Mouse (Mus musculus) hindbrain, embryonic 13.5 days (tissue): Measurements from ENCODE around the gene Arhgef25. TPM values are rescaled to one million over a fixed set of nuclear protein-coding genes. Genes with fewer than 3 reads are reported as not detected.

Experiments
- ATAC-seq: fragments of 200-750 bp; cut with Nextera tagmentation; 2 replicates; pipeline ENCODE4 v1.8.0; 2017; ENCODE audit warnings: moderate TSS enrichment; ENCODE audit not compliant: low FRiP score
- H3K27ac ChIP-seq: fragments of 300-500 bp; sonication (generic); 2 replicates; pipeline ENCODE4 v1.5.1; 2015; ENCODE audit warnings: inconsistent platforms, mild to moderate bottlenecking, moderate library complexity
- H3K27me3 ChIP-seq: fragments of 300-500 bp; sonication (generic); 2 replicates; pipeline ENCODE4 v1.6.1; 2015; ENCODE audit warnings: mild to moderate bottlenecking, inconsistent platforms
- H3K36me3 ChIP-seq: fragments of 300-500 bp; sonication (generic); 2 replicates; pipeline ENCODE4 v1.6.1; 2015; ENCODE audit warnings: mild to moderate bottlenecking, inconsistent platforms
- H3K4me1 ChIP-seq: fragments of 300-500 bp; sonication (generic); replicated peaks from 2 replicates; pipeline ENCODE4 v1.6.1; 2015; ENCODE audit warnings: inconsistent platforms
- H3K4me2 ChIP-seq: fragments of 300-500 bp; sonication (generic); 2 replicates; pipeline ENCODE4 v1.6.1; 2015; ENCODE audit warnings: inconsistent platforms, mild to moderate bottlenecking, moderate library complexity
- H3K4me3 ChIP-seq: fragments of 300-500 bp; sonication (generic); 2 replicates; pipeline ENCODE4 v1.5.1; 2015; ENCODE audit warnings: mild to moderate bottlenecking, inconsistent platforms
- H3K9ac ChIP-seq: fragments of 300-500 bp; sonication (generic); 2 replicates; pipeline ENCODE4 v1.6.1; 2015; ENCODE audit warnings: mild to moderate bottlenecking, inconsistent platforms
- H3K9me3 ChIP-seq: fragments of 300-500 bp; sonication (generic); 2 replicates; pipeline ENCODE4 v1.6.1; 2016; ENCODE audit warnings: inconsistent platforms
- WGBS: fragments of 180-500 bp; shearing (Covaris S2); methylation state at CpG from one replicate; pipeline ENCODE4 v1.1.7; 2015; 5-methylcytosine and 5-hydroxymethylcytosine counted together
- polyA plus RNA-seq: library from polyadenylated mRNA; unstranded; fragments of >200 nt; fragmentation: Nextera tagmentation; extraction: Ambion mirVana; gene quantifications from 2 replicates; pipeline ENCODE4 v1.2.1, GENCODE M21; 2015

Gene Arhgef25
- polyA plus RNA-seq, 1 experiment from 2014 or later, result 28.4 TPM

DNA sequence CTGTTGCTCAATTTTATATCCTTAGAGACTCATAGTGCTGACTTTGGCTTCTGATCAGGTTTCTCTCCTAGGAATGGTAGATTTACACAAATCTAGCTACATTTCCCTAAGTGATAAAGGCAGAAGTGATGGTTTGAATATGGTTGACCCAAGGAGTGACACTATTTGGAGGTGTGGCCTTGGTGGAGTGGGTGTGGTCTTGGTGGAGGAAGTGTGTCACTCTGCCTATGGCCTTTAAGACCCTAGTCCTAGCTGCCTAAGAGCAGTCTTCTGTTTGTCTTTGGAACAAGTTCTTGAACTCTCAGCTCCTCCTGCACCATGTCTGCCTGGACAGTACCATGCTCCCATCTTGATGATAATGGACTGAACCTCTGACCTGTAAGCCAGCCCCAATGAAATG, 27.3 kb upstream of the Arhgef25 start:
- Histone ChIP-seq H3K36me3 (no peaks in the 10 kb centered on the region), H3K9ac (no peak overlapping the region), H3K9me3 (no peaks in the 10 kb centered on the region), H3K4me3 (no peak overlapping the region), H3K4me2 (no peak overlapping the region), H3K27ac (no peak overlapping the region), H3K27me3 (no peaks in the 10 kb centered on the region), H3K4me1 (no peaks in the 10 kb centered on the region)
- ATAC-seq, result no peak

DNA sequence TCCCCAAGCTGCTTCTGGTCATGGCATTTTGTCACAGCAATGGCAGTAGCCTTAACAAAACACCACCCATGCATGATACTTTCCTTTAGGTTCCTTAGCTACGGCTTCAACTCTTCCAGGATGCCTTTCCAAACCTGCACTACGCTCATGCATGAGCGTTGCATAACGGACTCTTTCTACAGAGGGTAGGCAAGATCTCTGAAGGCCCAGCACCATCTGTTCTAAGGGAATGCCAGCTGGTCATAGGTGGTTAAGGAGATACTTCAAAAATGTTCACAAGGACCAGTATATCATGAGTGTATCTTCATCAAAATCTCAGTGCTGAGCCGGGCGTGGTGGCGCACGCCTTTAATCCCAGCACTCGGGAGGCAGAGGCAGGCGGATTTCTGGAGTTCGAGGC, 26.6 kb upstream of the Arhgef25 start:
- no peaks in the 10 kb centered on the region for H3K36me3 ChIP-seq
- no peak for ATAC-seq

DNA sequence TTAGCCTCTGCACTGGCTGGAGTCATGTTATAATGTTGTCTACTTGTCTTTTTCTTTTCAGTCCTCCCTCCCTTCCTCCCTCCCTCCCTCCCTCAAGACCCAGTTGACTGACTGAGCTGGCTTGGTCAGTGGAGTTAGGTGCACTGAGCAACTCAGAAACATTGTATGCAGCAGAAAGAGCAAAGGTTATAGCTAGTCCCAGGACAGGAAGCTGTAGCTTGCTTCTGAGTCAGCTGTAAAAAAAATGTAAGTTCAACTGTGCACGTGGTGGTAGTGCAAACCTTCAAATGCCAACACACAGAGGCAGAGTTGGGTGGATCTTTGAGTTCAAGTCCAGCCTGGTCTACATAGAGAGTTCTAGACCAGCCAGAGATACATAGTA, 24.5 kb upstream of the Arhgef25 start:
- H3K4me3 ChIP-seq, result no peak overlapping the region
- no peak overlapping the region for H3K4me2 ChIP-seq
- no peaks in the 10 kb centered on the region for H3K27me3 ChIP-seq
- no peak overlapping the region for H3K9ac ChIP-seq
- peaks cover 20% of the 10 kb centered on the region for H3K4me1 ChIP-seq
- no peaks in the 10 kb centered on the region for H3K36me3 ChIP-seq
- WGBS, result 60% methylated on average over 1 of the region's 1 CpGs
- H3K27ac ChIP-seq, result no peak overlapping the region
- H3K9me3 ChIP-seq, result no peaks in the 10 kb centered on the region
- no peak for ATAC-seq

More for the DNA sequence above, 26.6 kb upstream of the Arhgef25 start:
- 95% methylated on average over 11 of the region's 11 CpGs for WGBS
- Histone ChIP-seq H3K4me1 (0 out of 2 replicates have a peak, but pooled peaks cover 3% of the 10 kb centered on the region), H3K9me3 (no peaks in the 10 kb centered on the region), H3K4me3 (no peak overlapping the region), H3K4me2 (no peak overlapping the region), H3K27ac (no peak overlapping the region), H3K27me3 (no peaks in the 10 kb centered on the region), H3K9ac (no peak overlapping the region)

DNA sequence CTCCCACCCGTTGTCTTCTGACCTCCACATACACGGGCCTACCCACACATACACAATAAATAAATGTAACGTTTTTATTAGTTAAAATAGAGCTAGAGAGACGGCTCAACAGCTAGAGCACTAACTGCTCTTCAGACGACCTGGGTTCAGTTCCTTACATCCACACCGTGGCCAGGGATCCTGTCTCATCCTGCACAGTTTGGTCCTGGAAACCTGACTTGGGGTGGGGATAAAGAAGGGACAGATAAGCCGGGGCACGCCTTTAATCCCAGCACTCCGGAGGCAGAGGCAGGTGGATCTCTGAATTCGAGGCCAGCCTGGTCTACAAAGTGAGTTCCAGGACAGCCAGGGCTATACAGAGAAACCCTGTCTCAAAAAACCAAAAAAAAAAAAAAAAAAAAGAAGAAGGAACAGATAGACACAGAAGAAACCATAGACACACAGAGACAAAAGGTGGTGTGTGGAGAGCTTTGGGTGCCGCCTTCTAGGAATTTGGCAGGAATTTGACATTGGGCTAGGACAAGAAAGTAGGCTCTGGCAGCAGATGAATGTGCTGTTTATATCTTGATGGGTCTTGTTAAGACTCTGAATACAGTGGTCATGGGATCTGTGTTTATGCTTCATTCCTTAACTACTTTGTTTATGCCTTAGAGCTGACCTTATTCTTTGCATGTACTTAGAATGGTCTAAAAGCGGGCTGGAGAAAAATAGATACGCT, 24.0 kb upstream of the Arhgef25 start:
- H3K36me3 ChIP-seq, result peaks cover 2% of the 10 kb centered on the region; the same call in 1 of the 2 replicates
- H3K9me3 ChIP-seq, result no peaks in the 10 kb centered on the region
- 84% methylated on average over 13 of the region's 13 CpGs for WGBS
- H3K27me3 ChIP-seq, result no peaks in the 10 kb centered on the region
- no peak overlapping the region for H3K27ac ChIP-seq
- no peak overlapping the region for H3K4me3 ChIP-seq
- H3K9ac ChIP-seq, result no peak overlapping the region
- no peak overlapping the region for H3K4me2 ChIP-seq
- peaks cover 22% of the 10 kb centered on the region for H3K4me1 ChIP-seq
- no peak for ATAC-seq

DNA sequence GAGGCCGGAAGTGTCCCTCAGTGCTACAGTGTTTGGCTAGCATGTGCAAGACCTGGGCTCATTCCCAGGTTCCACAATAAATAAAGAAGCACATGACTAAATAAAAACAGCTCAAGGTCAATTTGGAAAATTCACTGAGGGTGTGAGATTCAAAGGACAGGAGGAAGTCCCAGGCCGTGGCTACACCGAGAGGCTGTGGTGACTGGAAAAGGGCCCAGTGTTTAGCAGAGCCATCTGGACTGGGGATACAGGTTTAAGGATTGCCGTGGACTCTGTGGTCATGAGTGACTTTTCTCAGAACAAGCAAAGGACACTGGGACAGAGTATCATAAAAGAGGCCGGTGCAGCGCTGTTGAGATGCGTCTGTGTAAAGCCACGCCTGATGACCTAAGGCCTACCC, 23.4 kb upstream of the Arhgef25 start:
- no peak overlapping the region for H3K4me2 ChIP-seq
- H3K9me3 ChIP-seq, result no peaks in the 10 kb centered on the region
- no peak overlapping the region for H3K4me3 ChIP-seq
- no peak overlapping the region for H3K9ac ChIP-seq
- H3K4me1 ChIP-seq, result peaks cover 22% of the 10 kb centered on the region
- H3K36me3 ChIP-seq, result peaks cover 8% of the 10 kb centered on the region
- no peak for ATAC-seq
- no peaks in the 10 kb centered on the region for H3K27me3 ChIP-seq
- H3K27ac ChIP-seq, result no peak overlapping the region
- 92% methylated on average over 8 of the region's 8 CpGs for WGBS

DNA sequence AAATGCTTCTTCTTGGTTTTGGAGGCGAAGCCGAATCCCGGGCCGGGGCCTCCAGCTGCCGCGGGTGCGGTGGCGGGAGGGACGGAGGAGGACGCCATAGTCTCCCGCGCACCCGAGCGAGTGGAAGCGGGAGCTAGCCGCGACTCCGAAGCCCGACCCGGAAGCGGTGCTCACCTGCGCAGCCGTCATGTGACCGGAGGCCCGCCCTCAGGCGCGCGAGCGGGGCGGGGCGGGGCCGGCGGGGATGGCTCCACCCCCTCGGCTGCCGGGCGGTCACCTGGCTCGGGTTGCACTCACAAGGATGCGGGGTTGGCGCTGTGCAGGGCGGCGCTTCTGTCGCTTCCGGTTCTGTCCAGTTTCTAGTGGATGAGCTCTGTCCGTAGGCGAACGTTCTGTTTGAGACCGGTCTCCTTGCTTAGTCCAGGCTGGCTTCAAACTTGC, 21.6 kb upstream of the Arhgef25 start, which contains the start of gene Pip4k2c:
Gene Pip4k2c (minus strand): TSS at position 172 of the 441 bp plus-strand sequence.
- under 1% methylated on average over 47 of the region's 47 CpGs for WGBS
- H3K27ac ChIP-seq, result peak within 1 kb of the TSS; percentile 71
- peak; percentile 96 for ATAC-seq

DNA sequence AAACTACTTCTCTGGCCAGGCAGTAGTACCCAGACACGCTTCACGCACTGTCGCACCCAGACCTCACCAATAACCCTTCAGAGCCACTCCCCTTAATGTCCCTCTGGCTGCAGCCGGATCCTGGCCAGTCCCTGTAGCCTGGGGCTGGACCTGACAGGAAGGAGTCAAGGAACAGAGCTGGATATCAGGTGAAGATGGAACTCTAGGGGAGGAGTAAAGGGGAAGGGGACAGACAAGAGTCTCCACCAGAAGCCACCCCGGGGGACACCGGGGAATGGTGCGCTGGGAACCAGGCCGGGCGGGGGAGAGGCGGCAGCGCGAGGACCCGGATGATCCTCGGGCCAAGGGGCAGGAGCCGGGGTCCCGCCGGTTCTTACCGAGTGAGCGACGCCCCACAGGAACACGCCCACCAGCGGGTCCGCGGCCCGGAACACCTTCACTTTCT, 21.1 kb upstream of the Arhgef25 start:
- no peaks in the 10 kb centered on the region for H3K27me3 ChIP-seq
- ATAC-seq, result peak; percentile 67
- H3K9me3 ChIP-seq, result no peaks in the 10 kb centered on the region
- peak overlapping the region; percentile 71 for H3K27ac ChIP-seq
- H3K4me1 ChIP-seq, result peaks cover 22% of the 10 kb centered on the region
- peak overlapping the region; percentile 88 for H3K9ac ChIP-seq
- WGBS, result under 1% methylated on average over 25 of the region's 25 CpGs
- H3K4me3 ChIP-seq, result peak overlapping the region; percentile 87
- H3K36me3 ChIP-seq, result peaks cover 25% of the 10 kb centered on the region
- H3K4me2 ChIP-seq, result peak overlapping the region; percentile 97

More for the DNA sequence above, 21.6 kb upstream of the Arhgef25 start, which contains the start of gene Pip4k2c:
- H3K4me3 ChIP-seq, result peak within 1 kb of the TSS; percentile 87
- peak within 1 kb of the TSS; percentile 88 for H3K9ac ChIP-seq
- peak within 1 kb of the TSS; percentile 97 for H3K4me2 ChIP-seq
- H3K4me1 ChIP-seq, result peaks cover 22% of the 10 kb centered on the region
- H3K36me3 ChIP-seq, result peaks cover 22% of the 10 kb centered on the region
- H3K27me3 ChIP-seq, result no peaks in the 10 kb centered on the region
- no peaks in the 10 kb centered on the region for H3K9me3 ChIP-seq

DNA sequence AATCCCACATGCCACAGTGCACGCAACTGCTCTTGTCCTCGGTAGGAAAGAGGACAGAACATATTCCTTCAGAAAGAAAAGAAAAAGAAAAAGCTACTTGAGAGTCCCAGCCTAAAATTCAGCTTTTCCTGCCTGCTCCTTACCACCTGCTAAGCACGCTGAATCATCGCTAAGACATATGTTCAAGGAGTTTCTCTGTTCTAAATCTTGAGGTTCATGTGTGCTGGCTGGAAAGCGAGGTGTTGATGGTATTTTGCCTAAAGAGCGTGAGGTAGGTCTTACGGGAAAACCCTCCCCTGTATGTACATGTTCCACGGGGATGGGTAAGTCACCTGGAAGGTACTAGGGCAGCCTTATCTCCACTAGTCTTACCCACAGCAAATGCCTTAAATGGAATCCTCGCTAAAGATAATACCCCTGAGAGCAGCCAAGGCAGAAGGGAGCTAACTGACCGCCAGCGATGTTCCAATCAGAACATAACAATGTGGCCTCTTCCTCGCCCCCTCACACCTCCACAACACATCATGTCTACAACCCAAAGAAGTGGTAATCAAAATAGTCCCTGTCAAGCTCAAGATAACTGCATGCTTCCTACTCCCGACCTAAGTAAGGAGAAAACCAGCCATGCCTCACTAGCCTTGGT, 20.2 kb upstream of the Arhgef25 start:
- 87% methylated on average over 13 of the region's 13 CpGs for WGBS
- peak overlapping the region; percentile 97 for H3K4me2 ChIP-seq
- no peak for ATAC-seq
- H3K9me3 ChIP-seq, result no peaks in the 10 kb centered on the region
- H3K36me3 ChIP-seq, result peaks cover 34% of the 10 kb centered on the region
- H3K9ac ChIP-seq, result peak overlapping the region; percentile 88
- H3K4me3 ChIP-seq, result peak overlapping the region; percentile 87
- no peaks in the 10 kb centered on the region for H3K27me3 ChIP-seq
- H3K4me1 ChIP-seq, result peaks cover 22% of the 10 kb centered on the region
- no peak overlapping the region for H3K27ac ChIP-seq

DNA sequence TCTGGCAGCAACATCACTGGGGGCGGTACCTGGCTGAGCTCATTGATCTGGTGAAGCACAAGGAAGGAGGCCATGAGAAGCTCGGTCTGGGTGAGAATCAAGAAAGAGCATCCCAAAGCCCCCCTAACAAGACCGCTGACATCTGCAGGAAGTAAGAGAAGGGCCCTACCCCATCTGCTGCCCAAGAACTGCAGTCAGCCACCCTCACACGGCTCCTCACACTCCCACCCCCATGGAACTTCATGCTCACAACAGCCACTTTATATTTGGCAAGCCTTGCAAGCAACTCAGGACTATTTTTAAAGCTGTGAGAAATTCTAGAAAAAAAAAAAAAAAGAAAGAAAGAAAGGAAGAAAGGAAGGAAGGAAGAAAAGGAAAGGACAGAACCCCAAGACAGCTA, 19.0 kb upstream of the Arhgef25 start:
- H3K9me3 ChIP-seq, result no peaks in the 10 kb centered on the region
- peaks cover 22% of the 10 kb centered on the region for H3K4me1 ChIP-seq
- 89% methylated on average over 4 of the region's 4 CpGs for WGBS
- H3K36me3 ChIP-seq, result peaks cover 44% of the 10 kb centered on the region
- H3K27me3 ChIP-seq, result no peaks in the 10 kb centered on the region
- no peak for ATAC-seq
- no peak overlapping the region for H3K4me2 ChIP-seq
- 0 out of 2 replicates have a peak overlapping the region, but pooled peaks have one; percentile 8 for H3K9ac ChIP-seq
- H3K4me3 ChIP-seq, result no peak overlapping the region
- H3K27ac ChIP-seq, result no peak overlapping the region

DNA sequence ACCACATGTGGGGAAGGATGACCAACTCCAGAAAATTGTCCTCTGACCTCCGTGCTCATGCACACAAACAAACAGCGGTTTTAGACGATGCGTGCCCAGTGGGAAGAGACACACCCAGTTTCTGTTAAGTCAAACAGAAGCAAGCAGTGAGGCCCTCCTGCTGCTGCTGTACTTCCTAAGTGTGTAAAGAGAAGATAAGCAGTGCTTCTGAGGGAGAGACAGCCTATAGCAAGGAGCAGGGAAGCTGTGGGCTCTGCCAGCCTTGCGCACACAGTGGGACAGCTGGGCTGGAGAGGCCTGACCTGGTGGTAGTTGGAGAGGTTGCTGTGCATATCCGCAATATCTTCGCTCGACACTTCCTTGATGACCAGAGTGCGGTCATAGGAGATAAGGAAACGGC, 15.5 kb upstream of the Arhgef25 start:
- no peak for ATAC-seq
- H3K4me1 ChIP-seq, result peaks cover 11% of the 10 kb centered on the region
- no peak overlapping the region for H3K4me2 ChIP-seq
- H3K9ac ChIP-seq, result no peak overlapping the region
- no peak overlapping the region for H3K27ac ChIP-seq
- H3K27me3 ChIP-seq, result no peaks in the 10 kb centered on the region
- H3K4me3 ChIP-seq, result no peak overlapping the region
- peaks cover 75% of the 10 kb centered on the region for H3K36me3 ChIP-seq
- WGBS, result 90% methylated on average over 10 of the region's 10 CpGs
- H3K9me3 ChIP-seq, result no peaks in the 10 kb centered on the region

DNA sequence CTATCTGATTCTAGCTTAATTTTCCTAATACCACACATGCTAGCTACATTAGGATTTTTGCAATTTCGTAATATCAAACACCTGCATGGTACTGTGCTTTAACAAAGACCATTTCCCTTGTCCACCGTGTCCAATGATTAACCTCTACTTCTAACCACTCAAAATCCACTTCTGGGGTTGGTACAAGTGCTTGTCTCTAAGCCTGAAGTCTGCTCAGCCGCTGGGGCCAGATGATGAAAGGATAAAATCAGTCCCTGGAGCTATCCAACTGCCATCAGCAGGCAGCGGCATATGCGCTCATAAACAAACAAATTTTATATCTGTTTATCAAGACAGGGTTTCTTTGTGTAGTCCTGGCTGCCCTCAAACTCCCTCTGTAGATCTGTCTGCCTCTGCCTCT, 14.7 kb upstream of the Arhgef25 start:
- Histone ChIP-seq H3K4me2 (no peak overlapping the region), H3K27ac (no peak overlapping the region), H3K27me3 (no peaks in the 10 kb centered on the region), H3K4me3 (no peak overlapping the region), H3K9me3 (no peaks in the 10 kb centered on the region), H3K36me3 (peaks cover 83% of the 10 kb centered on the region), H3K9ac (no peak overlapping the region; the same call in 1 of the 2 replicates), H3K4me1 (peaks cover 4% of the 10 kb centered on the region; the same call in 1 of the 2 replicates)
- ATAC-seq, result no peak
- 95% methylated on average over 5 of the region's 5 CpGs for WGBS

DNA sequence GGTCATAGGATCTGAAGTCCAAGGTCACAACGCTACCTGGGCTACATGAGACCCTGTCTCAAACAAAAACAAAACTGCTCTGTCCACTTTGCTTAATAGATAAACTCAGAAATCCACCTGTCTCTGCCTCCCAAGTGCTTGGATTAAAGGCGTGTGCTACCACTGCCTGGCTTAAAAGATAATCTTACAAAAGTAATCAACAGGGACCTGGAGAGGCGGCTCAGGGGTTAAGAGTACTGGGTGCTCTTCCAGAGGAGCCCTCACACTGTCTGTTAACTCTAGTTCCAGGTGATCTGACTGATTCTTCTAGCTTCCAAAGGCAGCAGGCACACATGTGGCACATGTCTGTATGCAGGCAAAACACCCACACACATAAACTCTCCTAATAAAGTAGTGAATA, 13.2 kb upstream of the Arhgef25 start:
- 94% methylated on average over 3 of the region's 3 CpGs for WGBS
- Histone ChIP-seq H3K4me3 (no peak overlapping the region), H3K4me2 (no peak overlapping the region), H3K36me3 (peaks cover 90% of the 10 kb centered on the region), H3K9ac (no peak overlapping the region), H3K4me1 (no peaks in the 10 kb centered on the region), H3K27ac (no peak overlapping the region), H3K9me3 (no peaks in the 10 kb centered on the region), H3K27me3 (no peaks in the 10 kb centered on the region)
- no peak for ATAC-seq
